11 mouse cellular contexts compared by ENCODE assay signal in genomic region chr5:101441782-101442181, GRCm38 (mm10).
DNase-seq lines count a peak whose midpoint lies in the region; ATAC-seq and TF ChIP-seq lines count a peak whose summit lies in the region.
"Had no signal": no experiment of that assay in that cellular context is flagged by ENCODE, and none has a peak within 500 bp of the region (broad histone marks: within the 10 kb centered on the region; RNA-seq: fewer than 3 reads in every experiment).

No protein-coding gene starts in this region.

- no peak overlapping the region for H3K4me3 ChIP-seq in lung, embryonic 14.5 days (ENCODE audit: low read depth, low read length)
- H3K4me3 ChIP-seq in lung, adult 2 months (replicated peaks; ENCODE audit: extremely low read depth, low read depth, low read length), result no peak overlapping the region
- H3K4me3 ChIP-seq in left cerebral cortex, adult 2 months, result no peak overlapping the region
- H3K4me3 ChIP-seq: forebrain, embryonic 12.5 days; heart, embryonic 13.5 days; megakaryocyte, embryonic 14.5 days had no signal

- WGBS in lung, embryonic 14.5 days, result 47% methylated on average over 1 of the region's 1 CpGs
- WGBS in lung, adult 2 months, result 58% methylated on average over 1 of the region's 1 CpGs

- in situ Hi-C loops in Patski (cut with MboI; ENCODE audit: low pct_unique_long_range_greater_than_20kb), result no loop called here

- TF ChIP-seq CTCF in lung, embryonic 14.5 days (IDR thresholded peaks at IDR 0.05; ENCODE audit: low read depth), result peak; percentile 46
- no peak for TF ChIP-seq CTCF in lung, adult 2 months (IDR thresholded peaks at IDR 0.05; ENCODE audit: insufficient read depth, low read length)
- TF ChIP-seq CTCF in Patski (IDR thresholded peaks at IDR 0.05), result peak; percentile 44
- no peak; the same call in 1 of the 2 replicates for TF ChIP-seq CTCF in left cerebral cortex, adult 2 months (IDR thresholded peaks at IDR 0.05)

- CTCF ChIA-PET in Patski (lab: Charles Lee), result no interaction called here

- DNase-seq in heart, postnatal 4 days, result peak; percentile 39
- no peak for DNase-seq in heart, adult 9 months (ENCODE audit: low spot score in 2 of 2)
- DNase-seq in lung, embryonic 14.5 days, result peak; percentile 44
- DNase-seq in lung, adult 2 months, result no peak
- no peak for DNase-seq in Patski (ENCODE audit: low read depth, low spot score)
- DNase-seq in lung, postnatal 4 days, result peak; percentile 15 to 27
- DNase-seq in left cerebral cortex, adult 2 months (ENCODE audit: extremely low spot score in 1 of 2, low spot score in 2 of 2), result no peak

- no peak overlapping the region for H3K9ac ChIP-seq in lung, embryonic 14.5 days
- H3K9ac ChIP-seq: forebrain, embryonic 12.5 days; heart, embryonic 13.5 days had no signal

- 0 out of 2 replicates have a peak, but pooled peaks cover 4% of the 10 kb centered on the region for H3K4me1 ChIP-seq in lung, embryonic 14.5 days (ENCODE audit: insufficient read depth)
- H3K4me1 ChIP-seq in lung, adult 2 months (ENCODE audit: control insufficient read depth, insufficient read depth, low read length), result no peaks in the 10 kb centered on the region; the same call in 1 of the 2 replicates
- H3K4me1 ChIP-seq: heart, embryonic 13.5 days; megakaryocyte, embryonic 14.5 days had no signal

- H3K36me3 ChIP-seq in lung, embryonic 14.5 days (ENCODE audit: insufficient read depth), result no peaks in the 10 kb centered on the region
- H3K36me3 ChIP-seq: forebrain, embryonic 12.5 days; heart, embryonic 13.5 days had no signal

- no peaks in the 10 kb centered on the region for H3K9me3 ChIP-seq in lung, embryonic 14.5 days (ENCODE audit: low read depth, low read length)
- H3K9me3 ChIP-seq: forebrain, embryonic 12.5 days; heart, embryonic 13.5 days had no signal

- no peak for ATAC-seq in lung, embryonic 14.5 days (ENCODE audit: insufficient read depth)
- ATAC-seq in Patski, result no peak
- ATAC-seq: intestine, embryonic 16.5 days had no signal

- POLR2A ChIA-PET in Patski (lab: Charles Lee), result no interaction called here

- intact Hi-C loops in left cerebral cortex, adult 2 months (cut with DNase I), result no loop called here

- H3K27me3 ChIP-seq in lung, embryonic 14.5 days (ENCODE audit: insufficient read depth, low read length), result no peaks in the 10 kb centered on the region
- H3K27me3 ChIP-seq in Patski, result no peaks in the 10 kb centered on the region
- H3K27me3 ChIP-seq: heart, embryonic 13.5 days; megakaryocyte, embryonic 14.5 days had no signal

- TF ChIP-seq POLR2A in lung, adult 2 months (IDR thresholded peaks at IDR 0.05; ENCODE audit: borderline replicate concordance, extremely low read depth, low read depth, low read length), result no peak

- H3K27ac ChIP-seq in lung, embryonic 14.5 days (ENCODE audit: low read depth), result no peak overlapping the region
- no peak overlapping the region for H3K27ac ChIP-seq in left cerebral cortex, adult 2 months
- H3K27ac ChIP-seq: forebrain, embryonic 12.5 days; heart, embryonic 13.5 days had no signal

- no peak overlapping the region for H3K4me2 ChIP-seq in lung, embryonic 14.5 days
- H3K4me2 ChIP-seq: forebrain, embryonic 12.5 days; heart, embryonic 13.5 days had no signal

Comparison
In these comparisons a context has a peak if more than half of its experiments do, and no peak if none do; other contexts are left out.
1. DNase-seq: peak in heart, postnatal 4 days (single experiment), lung, embryonic 14.5 days (single experiment) and lung, postnatal 4 days (2 of 2); none in heart, adult 9 months (0 of 2), lung, adult 2 months (single experiment), Patski (single experiment) and left cerebral cortex, adult 2 months (0 of 2).
2. CTCF ChIP-seq: peak in lung, embryonic 14.5 days (single experiment) and Patski (single experiment); none in lung, adult 2 months (single experiment) and left cerebral cortex, adult 2 months (single experiment).